Mouse (Mus musculus) bone marrow macrophage, adult 2 months (primary cell): ENCODE measurements around the gene Comt. TPM values are rescaled to one million over a fixed set of nuclear protein-coding genes. Genes with fewer than 3 reads are reported as not detected.

Source experiments
- H3K27ac ChIP-seq: 2 replicates; pipeline ENCODE4 v1.5.1; 2012; ENCODE audit warnings: low read depth, low read length; ENCODE audit not compliant: insufficient read depth
- H3K4me1 ChIP-seq: 2 replicates; pipeline ENCODE4 v1.6.1; 2012; ENCODE audit warnings: low read length; ENCODE audit not compliant: control insufficient read depth, insufficient read depth
- H3K4me3 ChIP-seq: 2 replicates; pipeline ENCODE4 v1.5.1; 2012; ENCODE audit warnings: mild to moderate bottlenecking, low read length, moderate library complexity; ENCODE audit not compliant: insufficient read depth
- CTCF ChIP-seq: IDR thresholded peaks from 2 replicates; pipeline ENCODE4 v1.5.1; 2012; ENCODE audit warnings: low read depth, mild to moderate bottlenecking, low read length, moderate library complexity
- POLR2A ChIP-seq: IDR thresholded peaks from 2 replicates; pipeline ENCODE4 v1.6.1; 2012; ENCODE audit warnings: mild to moderate bottlenecking, low read depth, low read length, borderline replicate concordance
- polyA plus RNA-seq: library from polyadenylated mRNA; stranded (reverse); fragments of >200 nt; gene quantifications from 2 replicates; pipeline ENCODE4 v1.2.4, GENCODE M21; 2012; ENCODE audit not compliant: missing spikeins, insufficient read depth, insufficient read length

Gene Comt
- polyA plus RNA-seq, 1 experiment: 99.6 TPM

GRCm38 (mm10) chr16:18424364-18425045 lies 2.1 kb downstream of the Comt start:
- Histone ChIP-seq H3K27ac (0 out of 2 replicates have a peak overlapping the region, but pooled peaks have one; percentile 2), H3K4me3 (peak overlapping the region; percentile 73), H3K4me1 (peaks cover 42% of the 10 kb centered on the region)
- no peak for TF ChIP-seq CTCF
- TF ChIP-seq POLR2A: no peak

GRCm38 (mm10) chr16:18423915-18424265 lies 2.8 kb downstream of the Comt start:
- Histone ChIP-seq H3K4me1 (peaks cover 47% of the 10 kb centered on the region), H3K27ac (peak overlapping the region; percentile 18; the same call in 1 of the 2 replicates), H3K4me3 (peak overlapping the region; percentile 8; the same call in 1 of the 2 replicates)
- TF ChIP-seq CTCF (no peak), POLR2A (no peak)

- Histone ChIP-seq H3K4me1 (peaks cover 53% of the 10 kb centered on the region), H3K4me3 (no peak overlapping the region), H3K27ac (peak overlapping the region; percentile 18; the same call in 1 of the 2 replicates)
- TF ChIP-seq POLR2A: no peak
- no peak for TF ChIP-seq CTCF
These were observed 3.3 kb downstream of the Comt start for GRCm38 (mm10) chr16:18423203-18423914.

- TF ChIP-seq CTCF (no peak), POLR2A (no peak)
- no peak overlapping the region for H3K4me3 ChIP-seq
- H3K4me1 ChIP-seq: peaks cover 70% of the 10 kb centered on the region
- no peak overlapping the region for H3K27ac ChIP-seq
These were observed 6.1 kb downstream of the Comt start for GRCm38 (mm10) chr16:18420571-18420970.

- peak overlapping the region; percentile 63 for H3K27ac ChIP-seq
- peaks cover 75% of the 10 kb centered on the region for H3K4me1 ChIP-seq
- no peak for TF ChIP-seq POLR2A
- TF ChIP-seq CTCF: no peak
- H3K4me3 ChIP-seq: no peak overlapping the region
These were observed 7.0 kb downstream of the Comt start for GRCm38 (mm10) chr16:18419603-18420026.

- Histone ChIP-seq H3K27ac (peak overlapping the region; percentile 63), H3K4me1 (peaks cover 73% of the 10 kb centered on the region), H3K4me3 (no peak overlapping the region)
- no peak for TF ChIP-seq CTCF
These were observed 7.7 kb downstream of the Comt start for GRCm38 (mm10) chr16:18418756-18419602.

- H3K4me3 ChIP-seq: no peak overlapping the region
- TF ChIP-seq CTCF: no peak
- no peak for TF ChIP-seq POLR2A
- H3K27ac ChIP-seq: no peak overlapping the region
- H3K4me1 ChIP-seq: peaks cover 74% of the 10 kb centered on the region
These were observed 9.2 kb downstream of the Comt start for GRCm38 (mm10) chr16:18417491-18417890.

- TF ChIP-seq POLR2A (no peak), CTCF (no peak)
- peak overlapping the region; percentile 66 for H3K27ac ChIP-seq
- H3K4me1 ChIP-seq: peaks cover 72% of the 10 kb centered on the region
- H3K4me3 ChIP-seq: no peak overlapping the region
These were observed 9.8 kb downstream of the Comt start for GRCm38 (mm10) chr16:18416837-18417236.

- TF ChIP-seq CTCF: no peak
- no peak for TF ChIP-seq POLR2A
- Histone ChIP-seq H3K4me1 (peaks cover 72% of the 10 kb centered on the region), H3K27ac (peak overlapping the region; percentile 66), H3K4me3 (no peak overlapping the region)
These were observed 10.4 kb downstream of the Comt start for GRCm38 (mm10) chr16:18416094-18416761.
